Mouse (Mus musculus) liver, adult 2 months (tissue): ENCODE data around the gene 9230104L09Rik.

Source experiments
- CTCF ChIP-seq: fragments of 200-500 bp; IDR thresholded peaks from 2 replicates; pipeline ENCODE4 v1.5.1; 2011; ENCODE audit warnings: low read depth, low read length, control low read depth
- POLR2A ChIP-seq: fragments of 200-500 bp; IDR thresholded peaks from 2 replicates; pipeline ENCODE4 v1.6.1; 2011; ENCODE audit warnings: low read length, control low read depth; ENCODE audit not compliant: insufficient read depth; ENCODE audit errors: extremely low read depth

DNA sequence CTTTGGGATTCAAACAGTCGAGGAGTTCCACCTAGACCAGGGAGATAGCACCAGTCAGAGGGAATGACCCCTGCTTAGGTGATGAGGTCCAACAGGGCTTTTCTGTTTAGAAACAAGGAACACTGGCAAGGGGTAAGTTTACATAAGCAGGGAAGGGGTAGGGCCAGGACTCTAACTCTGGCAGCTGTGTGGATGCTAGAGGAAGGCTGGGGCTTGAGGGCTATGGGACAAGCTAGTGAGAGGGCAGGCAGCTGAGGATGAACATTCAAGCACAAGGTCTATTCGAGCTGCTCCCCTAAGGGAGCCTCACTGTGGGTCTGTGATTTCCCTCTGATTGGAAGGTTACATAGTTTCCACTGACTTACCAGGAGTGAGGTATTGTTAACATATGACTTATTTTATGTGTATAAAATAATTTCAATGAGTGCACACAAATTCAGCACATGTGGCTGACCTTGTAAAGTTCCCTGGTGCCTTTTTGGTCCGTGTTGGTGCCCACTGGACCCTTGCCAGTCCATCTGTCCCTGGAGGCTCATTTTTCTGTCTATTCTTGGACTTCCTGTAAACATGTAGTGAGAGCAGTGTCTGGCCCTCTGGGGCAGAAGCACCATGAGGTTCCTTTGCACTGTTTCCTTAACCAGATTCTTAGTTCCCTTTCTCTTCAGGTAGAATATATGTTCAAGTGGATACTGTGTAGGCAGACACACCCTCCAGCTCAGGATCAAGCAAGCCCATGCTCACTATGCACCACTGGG is 12.4 kb upstream of the 9230104L09Rik start:
- no peak for TF ChIP-seq POLR2A
- no peak for TF ChIP-seq CTCF
